Mouse (Mus musculus): ENCODE data around the gene Tubb1.

DNA sequence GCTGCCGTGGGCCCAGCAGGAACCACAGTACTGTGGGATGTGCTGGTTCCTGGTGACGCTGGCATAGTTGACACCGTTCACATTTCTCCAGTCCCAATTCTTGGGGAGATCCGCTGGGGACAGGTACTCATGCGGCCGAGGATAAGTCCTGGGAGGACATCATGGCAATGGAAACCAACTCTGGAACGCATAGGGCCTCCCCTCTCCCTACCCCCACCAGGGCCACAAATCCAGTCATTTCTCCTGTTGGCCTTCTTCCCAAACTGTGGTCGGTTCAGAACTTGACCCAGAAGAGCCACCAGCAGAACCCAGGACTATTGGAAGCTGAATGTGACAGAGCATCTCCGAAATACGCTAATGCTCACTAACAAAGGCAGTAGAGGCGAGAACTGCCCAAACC, 12.3 kb upstream of the Tubb1 start:
- TF ChIP-seq GATA1 (IDR thresholded peaks at IDR 0.05; ENCODE audit: borderline replicate concordance, low read length) (no peak), FLI1 (IDR thresholded peaks at IDR 0.05; ENCODE audit: low read length) (no peak)

Data from megakaryocyte, embryonic 14.5 days (primary cell).